Mouse (Mus musculus) liver, embryonic 12.5 days (tissue): ENCODE measurements around the gene Cpa5. TPM values are rescaled to one million over a fixed set of nuclear protein-coding genes. Genes with fewer than 3 reads are reported as not detected.

ENCODE experiments used
- ATAC-seq: fragments of 200-750 bp; cut with Nextera tagmentation; 2 replicates; pipeline ENCODE4 v1.8.0; 2017; ENCODE audit warnings: moderate number of reproducible peaks, mild to moderate bottlenecking, moderate library complexity
- H3K27ac ChIP-seq: fragments of 300-500 bp; sonication (generic); 2 replicates; pipeline ENCODE4 v1.5.1; 2016; ENCODE audit warnings: mild to moderate bottlenecking
- H3K27me3 ChIP-seq: fragments of 300-500 bp; sonication (generic); replicated peaks from 2 replicates; pipeline ENCODE4 v1.6.1; 2016; ENCODE audit warnings: mild to moderate bottlenecking, moderate library complexity
- H3K36me3 ChIP-seq: fragments of 300-500 bp; sonication (generic); 2 replicates; pipeline ENCODE4 v1.6.1; 2016; ENCODE audit warnings: mild to moderate bottlenecking, moderate library complexity
- H3K4me1 ChIP-seq: fragments of 300-500 bp; sonication (generic); 2 replicates; pipeline ENCODE4 v1.6.1; 2016
- H3K4me2 ChIP-seq: fragments of 300-500 bp; sonication (generic); 2 replicates; pipeline ENCODE4 v1.6.1; 2016; ENCODE audit warnings: mild to moderate bottlenecking, moderate library complexity
- H3K4me3 ChIP-seq: fragments of 300-500 bp; sonication (generic); 2 replicates; pipeline ENCODE4 v1.5.1; 2016; ENCODE audit warnings: mild to moderate bottlenecking, moderate library complexity
- H3K9ac ChIP-seq: fragments of 300-500 bp; sonication (generic); 2 replicates; pipeline ENCODE4 v1.6.1; 2016; ENCODE audit warnings: mild to moderate bottlenecking, moderate library complexity
- H3K9me3 ChIP-seq: fragments of 300-500 bp; sonication (generic); replicated peaks from 2 replicates; pipeline ENCODE4 v1.6.1; 2016; ENCODE audit warnings: mild to moderate bottlenecking, moderate library complexity
- WGBS: fragments of 180-500 bp; shearing (Covaris S2); methylation state at CpG from one replicate; pipeline ENCODE4 v1.1.7; 2016; ENCODE audit not compliant: insufficient replicate concordance; 5-methylcytosine and 5-hydroxymethylcytosine counted together
- polyA plus RNA-seq: library from polyadenylated mRNA; unstranded; fragments of >200 nt; fragmentation: Nextera tagmentation; extraction: Ambion mirVana; gene quantifications from 2 replicates; pipeline ENCODE4 v1.2.1, GENCODE M21; 2016

Cpa5 gene
- polyA plus RNA-seq, 1 experiment from 2014 or later, result not detected

- Histone ChIP-seq H3K27ac (no peak overlapping the region), H3K4me3 (no peak overlapping the region), H3K4me1 (peaks cover 10% of the 10 kb centered on the region), H3K4me2 (no peak overlapping the region), H3K27me3 (peaks cover 53% of the 10 kb centered on the region), H3K9ac (no peak overlapping the region), H3K36me3 (no peaks in the 10 kb centered on the region), H3K9me3 (no peaks in the 10 kb centered on the region)
- WGBS, result 25% methylated on average over 4 of the region's 4 CpGs
- no peak for ATAC-seq
Measured at GRCm38 (mm10) chr6:30621986-30622389, 11.2 kb downstream of the Cpa5 start.

GRCm38 (mm10) chr6:30624763-30625162 is 14.0 kb downstream of the Cpa5 start:
- Histone ChIP-seq H3K27ac (no peak overlapping the region), H3K4me1 (no peaks in the 10 kb centered on the region), H3K9me3 (no peaks in the 10 kb centered on the region), H3K27me3 (peaks cover 26% of the 10 kb centered on the region), H3K4me2 (no peak overlapping the region), H3K9ac (no peak overlapping the region), H3K4me3 (no peak overlapping the region), H3K36me3 (no peaks in the 10 kb centered on the region)
- WGBS, result 71% methylated on average over 9 of the region's 9 CpGs
- no peak for ATAC-seq

- no peaks in the 10 kb centered on the region for H3K4me1 ChIP-seq
- no peaks in the 10 kb centered on the region for H3K9me3 ChIP-seq
- no peak overlapping the region for H3K4me2 ChIP-seq
- no peaks in the 10 kb centered on the region for H3K36me3 ChIP-seq
- no peak overlapping the region for H3K9ac ChIP-seq
- 57% methylated on average over 6 of the region's 6 CpGs for WGBS
- peaks cover 8% of the 10 kb centered on the region for H3K27me3 ChIP-seq
- ATAC-seq, result no peak
- H3K27ac ChIP-seq, result no peak overlapping the region
- no peak overlapping the region for H3K4me3 ChIP-seq
Measured at GRCm38 (mm10) chr6:30628152-30628551, 17.3 kb downstream of the Cpa5 start.

GRCm38 (mm10) chr6:30629989-30630388 is 19.2 kb downstream of the Cpa5 start:
- WGBS, result 71% methylated on average over 1 of the region's 1 CpGs
- no peak for ATAC-seq
- Histone ChIP-seq H3K36me3 (no peaks in the 10 kb centered on the region), H3K4me2 (no peak overlapping the region), H3K4me3 (no peak overlapping the region), H3K4me1 (no peaks in the 10 kb centered on the region), H3K9me3 (no peaks in the 10 kb centered on the region), H3K9ac (no peak overlapping the region), H3K27me3 (0 out of 2 replicates have a peak, but pooled peaks cover 4% of the 10 kb centered on the region), H3K27ac (no peak overlapping the region)

- Histone ChIP-seq H3K4me2 (no peak overlapping the region), H3K9ac (no peak overlapping the region), H3K9me3 (no peaks in the 10 kb centered on the region), H3K4me1 (peaks cover 15% of the 10 kb centered on the region), H3K36me3 (no peaks in the 10 kb centered on the region), H3K4me3 (no peak overlapping the region), H3K27ac (peak overlapping the region; percentile 27; the same call in 1 of the 2 replicates), H3K27me3 (peaks cover 6% of the 10 kb centered on the region; the same call in 1 of the 2 replicates)
- ATAC-seq, result no peak
- WGBS, result 49% methylated on average over 8 of the region's 8 CpGs
Measured at GRCm38 (mm10) chr6:30635361-30635862, 24.6 kb downstream of the Cpa5 start.

- no peak for ATAC-seq
- H3K4me1 ChIP-seq, result peaks cover 15% of the 10 kb centered on the region
- H3K27ac ChIP-seq, result peak overlapping the region; percentile 60
- no peak overlapping the region for H3K9ac ChIP-seq
- 56% methylated on average over 4 of the region's 4 CpGs for WGBS
- H3K4me3 ChIP-seq, result no peak overlapping the region
- H3K4me2 ChIP-seq, result no peak overlapping the region
- peaks cover 6% of the 10 kb centered on the region; the same call in 1 of the 2 replicates for H3K27me3 ChIP-seq
- no peaks in the 10 kb centered on the region for H3K36me3 ChIP-seq
- H3K9me3 ChIP-seq, result no peaks in the 10 kb centered on the region
Measured at GRCm38 (mm10) chr6:30636186-30636842, 25.5 kb downstream of the Cpa5 start.

- Histone ChIP-seq H3K9me3 (no peaks in the 10 kb centered on the region), H3K36me3 (no peaks in the 10 kb centered on the region), H3K9ac (no peak within 1 kb of the TSS), H3K27ac (no peak within 1 kb of the TSS), H3K27me3 (peaks cover 15% of the 10 kb centered on the region; the same call in 1 of the 2 replicates), H3K4me3 (no peak within 1 kb of the TSS), H3K4me1 (peaks cover 21% of the 10 kb centered on the region), H3K4me2 (no peak within 1 kb of the TSS)
- ATAC-seq, result peak; percentile 75
- 31% methylated on average over 5 of the region's 5 CpGs for WGBS
Measured at GRCm38 (mm10) chr6:30638674-30639268, 28.0 kb downstream of the Cpa5 start, which contains the start of gene Cpa1. Gene Cpa1, plus strand, starts transcription at chr6:30639218.

- 42% methylated on average over 12 of the region's 12 CpGs for WGBS
- no peak overlapping the region for H3K9ac ChIP-seq
- no peak overlapping the region for H3K4me2 ChIP-seq
- H3K9me3 ChIP-seq, result no peaks in the 10 kb centered on the region
- H3K4me1 ChIP-seq, result peaks cover 21% of the 10 kb centered on the region
- no peak overlapping the region for H3K27ac ChIP-seq
- H3K27me3 ChIP-seq, result peaks cover 15% of the 10 kb centered on the region; the same call in 1 of the 2 replicates
- no peak for ATAC-seq
- H3K36me3 ChIP-seq, result no peaks in the 10 kb centered on the region
- no peak overlapping the region for H3K4me3 ChIP-seq
Measured at GRCm38 (mm10) chr6:30643694-30644460, 33.1 kb downstream of the Cpa5 start.

- Histone ChIP-seq H3K9ac (no peak overlapping the region), H3K4me1 (peaks cover 15% of the 10 kb centered on the region), H3K4me3 (no peak overlapping the region), H3K9me3 (no peaks in the 10 kb centered on the region), H3K27ac (no peak overlapping the region), H3K36me3 (no peaks in the 10 kb centered on the region), H3K27me3 (peaks cover 15% of the 10 kb centered on the region; the same call in 1 of the 2 replicates), H3K4me2 (no peak overlapping the region)
- ATAC-seq, result no peak
- 79% methylated on average over 3 of the region's 3 CpGs for WGBS
Measured at GRCm38 (mm10) chr6:30644462-30644861, 33.7 kb downstream of the Cpa5 start.

GRCm38 (mm10) chr6:30645379-30645778 is 34.6 kb downstream of the Cpa5 start:
- no peaks in the 10 kb centered on the region for H3K36me3 ChIP-seq
- 0 out of 2 replicates have a peak, but pooled peaks cover 8% of the 10 kb centered on the region for H3K27me3 ChIP-seq
- no peak for ATAC-seq
- WGBS, result 72% methylated on average over 6 of the region's 6 CpGs
- peaks cover 14% of the 10 kb centered on the region for H3K4me1 ChIP-seq
- H3K4me2 ChIP-seq, result no peak overlapping the region
- H3K9me3 ChIP-seq, result no peaks in the 10 kb centered on the region
- H3K27ac ChIP-seq, result no peak overlapping the region
- H3K9ac ChIP-seq, result no peak overlapping the region
- H3K4me3 ChIP-seq, result no peak overlapping the region

GRCm38 (mm10) chr6:30649651-30650296 is 39.0 kb downstream of the Cpa5 start:
- ATAC-seq, result no peak
- H3K4me2 ChIP-seq, result no peak overlapping the region

More at GRCm38 (mm10) chr6:30649651-30650296, 39.0 kb downstream of the Cpa5 start:
- H3K9me3 ChIP-seq, result no peaks in the 10 kb centered on the region
- no peak overlapping the region for H3K4me3 ChIP-seq
- H3K27me3 ChIP-seq, result no peaks in the 10 kb centered on the region
- no peaks in the 10 kb centered on the region for H3K4me1 ChIP-seq
- 76% methylated on average over 11 of the region's 11 CpGs for WGBS
- no peaks in the 10 kb centered on the region for H3K36me3 ChIP-seq
- H3K27ac ChIP-seq, result no peak overlapping the region
- no peak overlapping the region for H3K9ac ChIP-seq
